Mouse (Mus musculus) intestine, embryonic 16.5 days (tissue): ENCODE data around the gene Tm9sf4. TPM values are rescaled to one million over a fixed set of nuclear protein-coding genes. Genes with fewer than 3 reads are reported as not detected.

Experiments
- ATAC-seq: fragments of 200-750 bp; cut with Nextera tagmentation; 2 replicates; pipeline ENCODE4 v1.8.0; 2017; ENCODE audit warnings: moderate TSS enrichment, moderate library complexity
- H3K27ac ChIP-seq: fragments of 300-500 bp; sonication (generic); 2 replicates; pipeline ENCODE4 v1.5.1; 2014; ENCODE audit warnings: mild to moderate bottlenecking, low read length
- H3K27me3 ChIP-seq: fragments of 300-500 bp; sonication (generic); replicated peaks from 2 replicates; pipeline ENCODE4 v1.6.1; 2014; ENCODE audit warnings: low read length, control low read depth, mixed read lengths; ENCODE audit not compliant: control insufficient read depth, insufficient read depth
- H3K36me3 ChIP-seq: fragments of 300-500 bp; sonication (generic); 2 replicates; pipeline ENCODE4 v1.6.1; 2014; ENCODE audit warnings: low read length, control low read depth; ENCODE audit not compliant: control insufficient read depth, insufficient read depth
- H3K4me1 ChIP-seq: fragments of 300-500 bp; sonication (generic); 2 replicates; pipeline ENCODE4 v1.6.1; 2014; ENCODE audit warnings: low read length, control low read depth, mixed read lengths; ENCODE audit not compliant: control insufficient read depth, insufficient read depth
- H3K4me2 ChIP-seq: fragments of 300-500 bp; sonication (generic); 2 replicates; pipeline ENCODE4 v1.6.1; 2014; ENCODE audit warnings: low read depth, low read length, control low read depth
- H3K4me3 ChIP-seq: fragments of 300-500 bp; sonication (generic); 2 replicates; pipeline ENCODE4 v1.5.1; 2014; ENCODE audit warnings: mild to moderate bottlenecking, low read length
- H3K9ac ChIP-seq: fragments of 300-500 bp; sonication (generic); 2 replicates; pipeline ENCODE4 v1.6.1; 2014; ENCODE audit warnings: low read depth, low read length
- H3K9me3 ChIP-seq: fragments of 300-500 bp; sonication (generic); 2 replicates; pipeline ENCODE4 v1.6.1; 2016; ENCODE audit warnings: low read length, control low read depth; ENCODE audit not compliant: control insufficient read depth
- WGBS: fragments of 180-500 bp; shearing (Covaris S2); extraction: QIAGEN DNeasy Blood & Tissue Kit; methylation state at CpG from one replicate; pipeline ENCODE4 v1.1.7; 2014; 5-methylcytosine and 5-hydroxymethylcytosine counted together
- polyA plus RNA-seq: library from polyadenylated mRNA; unstranded; fragments of >200 nt; fragmentation: Nextera tagmentation; extraction: Ambion mirVana; gene quantifications from 2 replicates; pipeline ENCODE4 v1.2.1, GENCODE M21; 2015

The Tm9sf4 gene
- polyA plus RNA-seq, 1 experiment from 2014 or later = 101 TPM

- H3K4me2 ChIP-seq = no peak overlapping the region
- H3K9ac ChIP-seq = no peak overlapping the region
- H3K27me3 ChIP-seq = no peaks in the 10 kb centered on the region
- H3K4me3 ChIP-seq = no peak overlapping the region
- peaks cover 2% of the 10 kb centered on the region for H3K4me1 ChIP-seq
- H3K9me3 ChIP-seq = no peaks in the 10 kb centered on the region
- WGBS = 65% methylated on average over 2 of the region's 2 CpGs
- H3K27ac ChIP-seq = peak overlapping the region; percentile 79; the same call in 1 of the 2 replicates
- no peak for ATAC-seq
- peaks cover 6% of the 10 kb centered on the region for H3K36me3 ChIP-seq
Observed at GRCm38 (mm10) chr2:153256604-153257003, 95.5 kb downstream of the Tm9sf4 start.

GRCm38 (mm10) chr2:153259030-153259863 is 98.1 kb downstream of the Tm9sf4 start:
- Histone ChIP-seq H3K4me3 (no peak overlapping the region), H3K4me2 (peak overlapping the region; percentile 27; the same call in 1 of the 2 replicates), H3K27me3 (no peaks in the 10 kb centered on the region), H3K9me3 (no peaks in the 10 kb centered on the region), H3K4me1 (peaks cover 2% of the 10 kb centered on the region), H3K36me3 (peaks cover 14% of the 10 kb centered on the region), H3K27ac (peak overlapping the region; percentile 97), H3K9ac (peak overlapping the region; percentile 54)
- WGBS = 56% methylated on average over 12 of the region's 12 CpGs
- peak; percentile 95 for ATAC-seq

Other genes with a start within 250 kb of the Tm9sf4 start
- 0.12 TPM in 1 of 2 replicates, not detected in the other for gene Mylk2, start 250.0 kb upstream of the Tm9sf4 start, polyA plus RNA-seq
- 2.8 and 3.7 TPM in 2 replicates for gene Foxs1, start 228.1 kb upstream of the Tm9sf4 start, polyA plus RNA-seq
- gene Dusp15, start 209.6 kb upstream of the Tm9sf4 start, polyA plus RNA-seq = 0.13 and 0.27 TPM in 2 replicates
- gene Ttll9, start 198.8 kb upstream of the Tm9sf4 start, polyA plus RNA-seq = 0.16 and 0.18 TPM in 2 replicates
- 92.6 and 94.1 TPM in 2 replicates for gene Pdrg1, start 145.9 kb upstream of the Tm9sf4 start, polyA plus RNA-seq
- gene Xkr7, start 129.5 kb upstream of the Tm9sf4 start, polyA plus RNA-seq = 0.06 TPM in 2 replicates
- 0.59 and 0.92 TPM in 2 replicates for gene Ccm2l, start 95.3 kb upstream of the Tm9sf4 start, polyA plus RNA-seq
- 5.4 and 6.2 TPM in 2 replicates for gene Hck, start 52.8 kb upstream of the Tm9sf4 start, polyA plus RNA-seq
- gene Tspyl3, start 64.1 kb downstream of the Tm9sf4 start, polyA plus RNA-seq = 10.7 and 11.4 TPM in 2 replicates
- gene Plagl2, start 80.1 kb downstream of the Tm9sf4 start, polyA plus RNA-seq = 53.5 and 67.5 TPM in 2 replicates
- gene Pofut1, start 80.2 kb downstream of the Tm9sf4 start, polyA plus RNA-seq = 13.3 and 13.5 TPM in 2 replicates
- gene Kif3b, start 130.1 kb downstream of the Tm9sf4 start, polyA plus RNA-seq = 8.2 and 8.3 TPM in 2 replicates
- 6.8 and 6.9 TPM in 2 replicates for gene Asxl1, start 184.5 kb downstream of the Tm9sf4 start, polyA plus RNA-seq